Mouse (Mus musculus) stomach, postnatal 0 days (tissue): Measurements from ENCODE around the gene Pdap1. TPM values are rescaled to one million over a fixed set of nuclear protein-coding genes. Genes with fewer than 3 reads are reported as not detected.

Experiments
- ATAC-seq: fragments of 200-750 bp; cut with Nextera tagmentation; 2 replicates; pipeline ENCODE4 v1.8.0; 2017; ENCODE audit not compliant: low FRiP score, low TSS enrichment
- DNase-seq: peaks from one replicate; pipeline ENCODE4 v3.0.0-alpha.2; 2016; ENCODE audit warnings: low spot score
- H3K27ac ChIP-seq: fragments of 300-500 bp; sonication (generic); replicated peaks from 2 replicates; pipeline ENCODE4 v1.5.1; 2014; ENCODE audit warnings: mild to moderate bottlenecking, control low read depth
- H3K27me3 ChIP-seq: fragments of 300-500 bp; sonication (generic); 2 replicates; pipeline ENCODE4 v1.6.1; 2014; ENCODE audit warnings: low read length; ENCODE audit not compliant: control insufficient read depth, insufficient read depth
- H3K36me3 ChIP-seq: fragments of 300-500 bp; sonication (generic); 2 replicates; pipeline ENCODE4 v1.6.1; 2014; ENCODE audit warnings: low read length, mixed read lengths; ENCODE audit not compliant: control insufficient read depth, insufficient read depth
- H3K4me1 ChIP-seq: fragments of 300-500 bp; sonication (generic); replicated peaks from 2 replicates; pipeline ENCODE4 v1.6.1; 2014; ENCODE audit warnings: antibody characterized with exemption; ENCODE audit not compliant: control insufficient read depth, insufficient read depth
- H3K4me2 ChIP-seq: fragments of 300-500 bp; sonication (generic); replicated peaks from 2 replicates; pipeline ENCODE4 v1.6.1; 2014; ENCODE audit warnings: low read depth, mild to moderate bottlenecking, control low read depth, moderate library complexity
- H3K4me3 ChIP-seq: fragments of 300-500 bp; sonication (generic); 2 replicates; pipeline ENCODE4 v1.5.1; 2014; ENCODE audit warnings: low read depth, low read length, control low read depth
- H3K9ac ChIP-seq: fragments of 300-500 bp; sonication (generic); 2 replicates; pipeline ENCODE4 v1.6.1; 2014; ENCODE audit warnings: mild to moderate bottlenecking, low read length, control low read depth, mixed read lengths
- H3K9me3 ChIP-seq: fragments of 300-500 bp; sonication (generic); 2 replicates; pipeline ENCODE4 v1.6.1; 2016; ENCODE audit warnings: low read length; ENCODE audit not compliant: control insufficient read depth
- CTCF ChIP-seq: IDR thresholded peaks from 2 replicates; pipeline ENCODE4 v1.5.1; 2016; ENCODE audit warnings: antibody characterized with exemption, low read depth, mild to moderate bottlenecking, moderate library complexity
- EP300 ChIP-seq: optimal IDR thresholded peaks from 2 replicates; pipeline ENCODE3; 2016; ENCODE audit warnings: antibody characterized with exemption
- WGBS: fragments of 180-500 bp; shearing (Covaris S2); extraction: QIAGEN DNeasy Blood & Tissue Kit; methylation state at CpG from one replicate; pipeline ENCODE4 v1.1.7; 2014; 5-methylcytosine and 5-hydroxymethylcytosine counted together
- polyA plus RNA-seq: library from polyadenylated mRNA; unstranded; fragments of >200 nt; fragmentation: Nextera tagmentation; extraction: Ambion mirVana; gene quantifications from 2 replicates; pipeline ENCODE4 v1.2.1, GENCODE M21; 2015

Pdap1 gene
- polyA plus RNA-seq, 1 experiment from 2014 or later: 62.0 TPM

DNA sequence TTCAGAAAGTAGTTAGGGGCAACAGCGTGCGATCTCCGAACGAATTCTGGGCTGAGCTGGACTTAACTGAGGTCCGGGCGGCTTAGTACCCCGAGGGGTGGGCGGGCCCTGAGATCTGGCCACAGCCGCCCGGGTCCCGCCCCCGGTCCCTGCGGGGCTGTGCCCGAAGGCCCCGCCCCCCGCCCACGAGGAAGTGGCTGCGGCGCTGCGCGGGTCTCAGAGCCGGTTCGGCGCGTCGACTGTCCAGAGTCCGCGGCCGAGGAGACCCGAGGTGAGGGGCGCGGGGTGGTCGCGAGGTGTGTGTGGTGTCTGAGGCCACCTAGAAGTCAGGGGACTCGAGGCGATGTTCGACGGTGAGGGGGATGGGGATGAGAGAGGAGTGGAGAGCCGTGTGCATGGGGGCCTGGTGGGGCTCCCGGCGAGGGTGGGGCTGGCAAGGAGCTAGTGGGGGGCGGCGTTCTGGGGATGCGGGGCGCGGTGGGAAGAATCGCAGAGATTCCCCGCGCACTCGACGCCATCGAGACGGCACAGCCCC lies 25.9 kb downstream of the Pdap1 start, which contains the start of gene Arpc1b:
Arpc1b (plus strand) TSS at position 145 of the 535 bp plus-strand sequence.
- Histone ChIP-seq H3K4me2 (peak within 1 kb of the TSS; percentile 85), H3K27me3 (no peaks in the 10 kb centered on the region), H3K9me3 (no peaks in the 10 kb centered on the region), H3K4me1 (peaks cover 2% of the 10 kb centered on the region; the same call in 1 of the 2 replicates), H3K36me3 (peaks cover 2% of the 10 kb centered on the region), H3K9ac (peak within 1 kb of the TSS; percentile 84), H3K27ac (peak within 1 kb of the TSS; percentile 88), H3K4me3 (peak within 1 kb of the TSS; percentile 74)
- no peak for TF ChIP-seq EP300
- no peak for TF ChIP-seq CTCF
- peak; percentile 81 for ATAC-seq
- 1% methylated on average over 40 of the region's 53 CpGs for WGBS
- DNase-seq: peak; percentile 88

DNA sequence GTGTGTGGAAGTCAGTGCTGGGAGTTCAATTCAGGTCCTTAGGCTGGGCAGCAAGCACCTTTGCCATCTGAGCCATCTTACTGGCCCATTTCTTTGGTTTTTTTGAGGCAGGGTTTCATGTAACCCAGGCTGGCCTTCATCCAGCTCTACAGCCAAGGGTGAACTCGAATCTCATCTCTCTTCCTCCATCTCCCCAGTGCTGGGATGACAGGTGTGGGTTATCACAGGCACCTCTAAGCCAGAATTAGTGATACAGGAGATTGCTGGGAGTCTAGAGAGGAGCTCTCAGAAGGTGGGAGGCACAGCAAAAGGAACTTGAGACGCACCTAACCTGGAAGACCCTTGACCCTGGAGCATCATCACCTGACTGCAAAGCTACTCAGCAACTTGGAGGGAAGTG lies 26.6 kb downstream of the Pdap1 start:
- TF ChIP-seq CTCF: no peak
- TF ChIP-seq EP300: no peak
- ATAC-seq: no peak
- Histone ChIP-seq H3K36me3 (peaks cover 5% of the 10 kb centered on the region), H3K4me2 (peak overlapping the region; percentile 85), H3K9me3 (no peaks in the 10 kb centered on the region), H3K4me3 (no peak overlapping the region), H3K27ac (no peak overlapping the region), H3K27me3 (no peaks in the 10 kb centered on the region), H3K9ac (peak overlapping the region; percentile 84), H3K4me1 (peaks cover 2% of the 10 kb centered on the region; the same call in 1 of the 2 replicates)
- 24% methylated on average over 2 of the region's 2 CpGs for WGBS
- no peak for DNase-seq

- DNase-seq: no peak
- TF ChIP-seq CTCF (no peak), EP300 (no peak)
- peaks cover 8% of the 10 kb centered on the region for H3K36me3 ChIP-seq
- WGBS: 80% methylated on average over 8 of the region's 8 CpGs
- H3K4me2 ChIP-seq: no peak overlapping the region
- H3K9ac ChIP-seq: no peak overlapping the region
- H3K4me3 ChIP-seq: no peak overlapping the region
- H3K27ac ChIP-seq: no peak overlapping the region
- H3K27me3 ChIP-seq: no peaks in the 10 kb centered on the region
- no peak for ATAC-seq
- H3K9me3 ChIP-seq: no peaks in the 10 kb centered on the region
- H3K4me1 ChIP-seq: peaks cover 2% of the 10 kb centered on the region; the same call in 1 of the 2 replicates
Observed at GRCm38 (mm10) chr5:145112566-145112965, 27.5 kb downstream of the Pdap1 start.

DNA sequence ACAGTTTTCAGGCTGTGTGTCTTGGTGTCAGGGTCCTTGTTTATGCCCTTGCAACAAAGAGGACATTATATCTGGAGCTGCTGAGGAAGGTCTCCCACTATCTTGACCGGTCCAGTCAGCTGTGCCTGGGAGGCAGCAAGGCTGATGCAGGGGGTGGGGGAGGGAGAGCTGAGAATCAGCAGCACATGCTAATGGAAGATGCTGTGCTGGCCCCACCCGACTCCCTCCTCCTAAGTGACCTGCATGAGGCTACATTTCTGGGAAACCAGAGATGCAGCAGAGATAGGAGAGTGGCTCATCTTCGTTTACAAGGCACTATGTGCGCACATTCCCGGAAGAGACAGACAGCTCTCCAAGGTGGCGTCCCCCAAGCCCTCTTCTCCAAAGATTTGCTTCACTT lies 29.6 kb downstream of the Pdap1 start:
- Histone ChIP-seq H3K4me2 (no peak overlapping the region), H3K9me3 (no peaks in the 10 kb centered on the region), H3K27me3 (no peaks in the 10 kb centered on the region), H3K9ac (no peak overlapping the region), H3K36me3 (peaks cover 14% of the 10 kb centered on the region), H3K27ac (no peak overlapping the region), H3K4me1 (no peaks in the 10 kb centered on the region), H3K4me3 (no peak overlapping the region)
- no peak for TF ChIP-seq EP300
- no peak for TF ChIP-seq CTCF
- ATAC-seq (no peak), DNase-seq (no peak)
- 80% methylated on average over 6 of the region's 6 CpGs for WGBS

DNA sequence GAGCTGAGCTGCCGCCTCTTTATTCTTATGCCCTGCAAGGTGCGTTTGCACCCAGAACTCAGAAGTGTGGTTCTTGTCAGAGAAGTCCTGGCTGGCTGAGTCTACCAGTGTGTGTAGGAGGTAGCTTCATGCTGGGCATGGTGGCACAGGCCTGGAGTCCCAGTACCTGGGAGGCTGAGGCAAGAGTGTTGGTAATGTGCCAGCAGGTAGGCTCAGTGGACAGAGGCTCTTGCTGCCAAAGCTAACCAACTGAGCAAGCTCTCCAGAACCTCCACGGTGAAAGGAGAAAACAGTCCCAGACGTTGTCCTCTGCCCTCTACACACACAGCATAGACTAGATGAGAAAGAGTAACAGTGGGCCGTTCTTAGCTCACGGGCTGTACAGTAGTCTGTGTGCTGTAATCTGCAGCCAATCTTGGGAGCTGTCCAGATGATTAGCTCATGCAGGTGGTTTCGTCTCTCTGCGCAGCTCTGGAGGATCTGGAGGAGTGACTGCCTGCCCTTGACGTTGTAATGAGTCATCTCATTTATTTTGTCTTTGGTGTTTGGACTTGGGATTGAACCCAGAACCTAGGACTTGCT lies 34.3 kb downstream of the Pdap1 start:
- Histone ChIP-seq H3K4me1 (no peaks in the 10 kb centered on the region), H3K36me3 (peaks cover 32% of the 10 kb centered on the region), H3K9me3 (no peaks in the 10 kb centered on the region), H3K4me3 (no peak overlapping the region), H3K27ac (no peak overlapping the region), H3K9ac (no peak overlapping the region), H3K4me2 (no peak overlapping the region), H3K27me3 (no peaks in the 10 kb centered on the region)
- ATAC-seq (peak; percentile 40; the same call in 1 of the 2 replicates), DNase-seq (no peak)
- TF ChIP-seq CTCF (no peak), EP300 (no peak)
- WGBS: 73% methylated on average over 9 of the region's 9 CpGs

- no peak for DNase-seq
- peaks cover 39% of the 10 kb centered on the region for H3K36me3 ChIP-seq
Observed at GRCm38 (mm10) chr5:145104328-145104727, 35.7 kb downstream of the Pdap1 start.

More at GRCm38 (mm10) chr5:145104328-145104727, 35.7 kb downstream of the Pdap1 start:
- Histone ChIP-seq H3K4me1 (no peaks in the 10 kb centered on the region), H3K9ac (no peak overlapping the region), H3K4me3 (no peak overlapping the region), H3K27ac (no peak overlapping the region), H3K4me2 (no peak overlapping the region), H3K27me3 (no peaks in the 10 kb centered on the region), H3K9me3 (no peaks in the 10 kb centered on the region)
- TF ChIP-seq CTCF (no peak), EP300 (no peak)
- ATAC-seq: no peak
- 90% methylated on average over 9 of the region's 9 CpGs for WGBS
